Mouse (Mus musculus) frontal cortex, postnatal 25 days (tissue): Measurements from ENCODE around the gene Dbndd2.
A peak's percentile ranks its signal among the peaks of the same experiment; 100 is the strongest.

Experiments used
- DNase-seq, 2 experiments: peaks; one replicate each; pipeline ENCODE4 v3.0.0; 2022; ENCODE audit warnings: low spot score in 2 of 2

Dbndd2 gene

DNA sequence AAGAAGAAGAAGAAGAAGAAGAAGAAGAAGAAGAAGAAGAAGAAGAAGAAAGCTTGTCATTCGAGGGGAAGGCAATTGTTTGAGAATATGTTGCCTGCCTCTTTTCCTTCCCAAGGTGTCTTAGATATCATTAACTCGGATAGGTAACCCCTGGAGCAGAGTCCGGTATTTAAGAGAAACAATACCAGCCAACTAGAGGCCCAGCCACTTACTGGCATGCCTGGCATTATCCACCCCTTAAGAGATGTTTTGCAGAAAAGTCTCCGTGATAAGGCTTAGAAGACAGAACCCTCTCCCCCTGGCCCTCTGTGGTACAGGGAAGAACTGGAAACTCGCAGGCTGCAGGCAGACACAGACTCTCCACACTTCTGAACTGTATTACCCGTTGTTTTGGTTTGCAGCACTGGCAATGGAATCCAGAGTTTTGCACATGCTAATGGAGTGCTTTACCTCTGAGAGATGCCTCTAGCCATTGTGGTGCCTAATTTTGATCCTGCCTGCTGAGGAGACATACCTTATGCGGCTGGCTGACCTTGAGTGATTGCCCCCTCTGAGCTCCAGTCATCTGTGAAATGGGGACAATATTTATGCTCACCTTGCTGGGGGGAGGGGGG is 31.9 kb upstream of the Dbndd2 start:
- no peak for DNase-seq

DNA sequence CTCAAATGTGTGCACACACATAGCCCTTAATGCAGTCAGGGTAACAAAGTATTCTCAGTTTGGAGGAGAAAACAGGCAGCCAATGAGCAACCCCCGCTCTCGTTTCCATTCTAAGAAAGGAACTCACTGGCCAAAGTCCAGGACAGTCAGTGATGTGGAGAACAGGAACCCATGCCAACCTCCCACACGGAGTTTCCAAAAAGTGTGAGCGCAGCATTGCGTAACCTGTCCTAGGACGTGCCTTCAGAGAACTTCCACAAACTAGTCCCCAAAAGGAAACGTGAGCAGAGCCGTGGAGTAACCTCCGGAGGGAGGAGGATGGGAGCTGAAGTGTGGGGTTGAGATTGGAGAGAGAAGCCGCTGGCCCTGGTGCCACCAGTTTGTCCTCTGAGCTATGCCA is 31.1 kb upstream of the Dbndd2 start:
- peak; percentile 51 to 64 for DNase-seq

DNA sequence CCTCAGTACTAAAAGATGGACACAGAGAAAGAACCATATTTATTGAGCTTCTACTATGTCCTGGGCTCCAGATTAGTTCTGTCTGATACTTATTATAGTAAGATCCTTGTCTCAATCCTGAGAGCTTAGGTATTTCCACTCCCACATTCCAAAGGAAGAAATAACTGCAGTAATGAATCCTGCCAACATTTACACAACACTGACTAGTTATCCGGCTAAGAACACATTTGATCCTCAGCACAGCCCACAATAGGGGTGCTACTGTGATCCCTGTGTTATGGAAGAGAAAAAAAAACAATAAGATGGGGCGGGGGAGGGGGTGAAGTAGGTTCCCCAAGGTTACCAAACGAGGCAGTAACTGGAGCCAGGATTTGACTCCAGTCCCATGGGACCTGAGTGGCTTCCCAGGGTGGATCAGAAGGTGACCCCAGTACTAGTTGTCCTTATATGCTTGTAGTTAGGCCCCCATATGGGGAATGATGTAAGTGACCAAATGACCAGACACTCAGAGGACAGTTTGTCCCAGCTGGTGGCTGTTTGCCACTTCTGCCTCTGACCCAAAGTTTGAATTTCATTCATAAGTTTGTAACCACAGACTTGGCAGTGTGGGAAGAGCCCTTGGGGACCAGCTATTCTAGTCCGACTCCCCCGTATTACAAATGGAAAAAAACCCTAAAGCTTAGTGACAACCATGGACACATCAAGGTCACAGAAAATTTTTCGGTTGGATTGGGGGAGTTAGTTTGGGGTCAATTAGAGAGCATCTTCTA is 30.3 kb upstream of the Dbndd2 start:
- no peak for DNase-seq

DNA sequence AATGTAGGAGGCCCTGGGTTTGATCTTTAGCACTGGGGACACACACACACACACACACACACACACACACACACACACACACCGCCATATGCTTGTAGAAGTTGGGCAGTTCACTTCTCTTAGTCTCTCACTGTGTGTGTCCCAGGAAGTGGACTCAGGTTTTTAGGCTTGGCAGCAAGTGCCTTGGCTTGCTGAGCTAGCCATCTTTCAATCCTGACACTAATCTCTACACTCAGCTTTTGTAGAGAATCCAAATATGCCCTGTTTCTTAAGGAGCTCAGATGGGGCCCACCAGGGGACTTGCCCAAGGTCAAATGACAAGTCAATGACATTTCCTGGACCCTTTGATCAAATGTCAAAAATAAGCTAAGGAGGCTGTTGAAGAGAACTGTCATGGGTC is 29.5 kb upstream of the Dbndd2 start:
- no peak for DNase-seq

DNA sequence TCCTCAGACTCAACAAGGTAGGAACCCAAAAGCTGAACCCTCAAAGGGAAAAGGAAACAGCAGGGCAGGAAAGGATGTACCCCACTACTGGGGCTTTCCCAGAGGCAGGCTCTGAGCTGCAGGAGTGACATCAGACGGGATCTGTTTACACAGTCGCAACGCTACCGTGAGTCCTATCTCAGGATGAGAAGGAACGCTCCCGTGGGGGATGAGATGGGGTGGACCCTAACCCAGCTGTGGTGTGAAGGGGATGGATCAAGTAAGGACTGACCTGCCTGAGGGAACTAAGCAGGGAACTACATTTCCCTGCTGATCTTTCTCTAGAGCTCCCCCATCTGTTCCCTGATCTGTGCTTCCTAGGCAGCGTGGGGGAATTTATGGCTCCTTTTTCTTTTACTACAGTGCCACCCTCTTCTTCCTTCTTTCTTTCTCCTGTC is 29.0 kb upstream of the Dbndd2 start, which contains the start of gene Sys1:
TSS of gene Sys1 (plus strand) at position 101 of the 437 bp plus-strand sequence.
- DNase-seq: peak; percentile 13 to 24

DNA sequence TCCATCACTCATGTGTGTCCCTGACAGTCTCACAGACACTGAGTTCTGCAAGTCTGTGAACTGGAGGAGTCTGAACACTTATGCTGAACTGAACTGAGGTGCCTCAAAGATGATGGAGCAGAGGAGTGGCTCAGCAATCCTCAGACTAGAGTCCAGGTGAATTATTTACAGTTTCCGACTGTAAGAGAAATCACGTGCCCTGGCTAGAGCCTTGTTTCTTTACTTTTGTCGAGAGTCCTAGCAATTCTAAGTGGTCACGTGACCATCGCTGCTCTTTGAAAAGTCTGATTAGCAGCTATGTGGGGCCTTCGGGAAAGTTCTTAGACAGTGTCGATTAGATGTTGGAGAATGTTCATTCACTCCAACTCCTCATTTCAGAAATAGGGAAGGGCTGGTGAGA is 28.0 kb upstream of the Dbndd2 start:
- DNase-seq: no peak

DNA sequence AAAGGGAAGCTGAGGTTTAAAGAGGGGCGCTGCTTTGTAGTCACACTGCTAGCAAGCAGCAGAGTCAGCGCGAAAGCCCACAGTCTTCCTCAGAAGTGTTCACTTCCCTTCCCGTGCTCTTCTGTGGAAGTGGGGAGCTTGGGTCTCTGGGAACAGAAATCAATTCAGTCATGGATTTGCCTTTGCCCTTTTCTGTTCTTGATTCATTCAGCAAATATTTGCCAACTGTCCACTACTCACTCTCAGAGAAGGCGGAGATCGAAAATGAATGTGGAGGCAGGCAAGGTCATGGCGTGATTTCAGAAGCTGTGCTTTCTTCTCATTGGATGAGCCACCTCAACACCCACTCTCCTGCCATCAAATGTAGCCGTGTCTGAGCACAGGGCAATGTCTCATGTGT is 27.4 kb upstream of the Dbndd2 start:
- no peak for DNase-seq

DNA sequence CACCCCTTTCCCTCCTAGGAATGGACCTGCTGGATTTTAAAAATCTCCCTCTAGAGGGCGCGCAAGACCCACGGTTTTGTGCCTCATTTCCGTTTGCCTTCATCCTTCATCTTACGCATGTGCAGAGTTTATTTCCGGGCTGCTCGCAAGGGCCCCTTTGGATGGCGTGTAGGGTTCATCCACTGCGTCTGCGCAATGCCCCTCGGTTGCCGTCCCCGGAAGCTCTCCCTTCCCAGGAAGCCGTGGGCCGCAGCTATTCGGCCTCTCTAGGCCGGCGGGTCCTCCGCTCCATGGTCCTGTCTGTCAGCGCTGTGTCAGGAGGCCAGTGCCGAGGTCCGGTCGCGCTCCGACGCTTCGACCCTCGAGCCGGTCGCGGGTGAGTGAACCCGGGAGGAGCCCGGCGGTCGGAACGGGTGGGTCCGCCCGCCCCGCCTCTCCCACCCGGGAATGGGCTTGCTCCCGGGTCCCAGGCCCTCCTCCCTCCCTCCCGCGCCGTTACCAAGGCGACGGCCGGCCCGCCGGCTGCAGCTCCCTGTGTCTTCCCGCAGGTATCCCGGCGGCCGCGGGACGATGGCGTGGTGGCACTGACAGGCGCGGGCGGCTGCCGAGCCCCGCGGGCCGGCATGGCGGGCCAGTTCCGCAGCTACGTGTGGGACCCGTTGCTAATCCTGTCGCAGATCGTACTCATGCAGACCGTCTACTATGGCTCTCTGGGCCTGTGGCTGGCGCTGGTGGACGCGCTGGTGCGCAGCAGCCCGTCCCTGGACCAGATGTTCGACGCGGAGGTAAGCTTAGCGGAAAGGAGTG is 25.0 kb upstream of the Dbndd2 start, which contains the start of gene Gm20458:
TSS of gene Gm20458 (plus strand) at position 223 of the 807 bp plus-strand sequence.
- DNase-seq: peak; percentile 89 to 93

DNA sequence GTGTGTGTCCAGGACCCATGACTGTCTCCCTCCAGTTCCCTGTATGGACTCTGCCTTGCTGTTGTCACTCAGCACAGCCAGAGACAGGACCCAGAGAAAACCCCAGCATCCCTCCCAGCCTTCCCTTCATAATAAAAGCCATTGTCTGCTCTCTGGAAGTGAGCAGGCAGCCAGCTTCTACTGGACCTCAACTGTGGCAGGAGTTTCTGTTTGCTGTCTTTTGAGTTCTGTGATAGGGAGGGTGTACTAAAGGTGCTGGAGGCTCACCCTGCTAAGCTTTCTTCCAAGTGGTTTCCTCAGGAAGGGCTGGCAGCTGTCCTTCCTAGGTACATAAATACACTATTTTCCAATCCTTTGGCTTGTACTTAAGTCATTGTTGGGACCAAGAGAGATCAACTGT is 20.7 kb upstream of the Dbndd2 start:
- DNase-seq: no peak

DNA sequence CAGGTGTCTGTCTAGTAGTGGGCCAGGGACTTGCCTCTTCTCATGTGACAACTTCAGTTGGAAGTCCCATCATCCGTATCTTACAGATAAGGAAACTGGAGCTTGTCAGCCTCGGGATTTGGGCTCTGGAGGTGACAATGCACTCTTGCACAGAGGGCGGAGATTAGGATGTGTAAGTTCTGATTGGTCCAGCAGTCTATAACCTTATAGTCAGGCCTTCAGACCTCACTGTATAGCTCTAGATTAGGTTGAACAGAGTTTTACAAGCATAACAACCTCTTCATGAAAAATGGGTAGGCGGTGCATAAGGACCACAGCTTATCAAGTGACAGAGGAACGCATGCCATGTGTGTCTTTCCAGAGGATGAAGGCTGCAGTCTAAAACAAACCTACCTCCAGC is 19.1 kb upstream of the Dbndd2 start:
- no peak for DNase-seq

DNA sequence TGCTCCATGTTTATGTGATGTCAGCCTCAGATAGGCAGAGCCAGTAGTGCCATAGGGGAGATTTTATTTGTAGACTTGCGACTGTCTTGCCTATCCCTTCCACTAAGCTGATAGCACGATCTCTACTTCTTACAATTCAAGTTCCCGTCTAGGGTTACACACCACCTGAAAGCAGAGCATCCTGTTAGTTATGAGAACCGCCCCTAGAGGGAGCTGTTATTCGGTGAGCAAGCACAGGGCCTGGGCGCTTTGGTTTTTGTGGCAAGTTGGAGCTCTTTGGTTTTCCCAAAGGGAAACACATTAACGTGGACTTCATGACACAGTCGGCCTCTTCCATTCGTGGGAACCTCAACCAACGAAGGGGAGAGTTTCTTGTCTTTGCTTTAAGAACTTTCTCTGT is 15.7 kb upstream of the Dbndd2 start:
- peak in 1 of 2 experiments; percentile 55 for DNase-seq

DNA sequence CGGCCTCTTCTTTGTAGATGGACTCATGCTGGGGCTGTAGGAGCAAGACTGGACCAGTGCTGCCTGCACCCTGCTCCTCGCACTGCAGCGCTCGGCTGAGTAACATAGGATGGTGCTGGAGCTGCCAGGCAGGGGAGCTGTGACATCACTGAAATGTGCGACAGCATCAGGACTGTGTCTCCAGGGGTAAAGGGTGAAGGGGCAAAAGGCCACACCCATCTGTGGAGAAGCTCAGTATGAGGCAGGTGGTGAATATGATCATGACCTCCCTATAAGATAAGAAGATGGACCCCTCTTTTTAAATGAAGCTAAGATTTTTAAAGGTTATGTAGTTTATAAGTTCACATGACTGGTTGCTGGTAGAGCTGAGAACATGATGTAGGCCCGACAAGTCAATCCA is 12.3 kb upstream of the Dbndd2 start, which contains the start of gene Trp53tg5:
TSS of gene Trp53tg5 (minus strand) at position 101 of the 400 bp plus-strand sequence.
- DNase-seq: no peak

DNA sequence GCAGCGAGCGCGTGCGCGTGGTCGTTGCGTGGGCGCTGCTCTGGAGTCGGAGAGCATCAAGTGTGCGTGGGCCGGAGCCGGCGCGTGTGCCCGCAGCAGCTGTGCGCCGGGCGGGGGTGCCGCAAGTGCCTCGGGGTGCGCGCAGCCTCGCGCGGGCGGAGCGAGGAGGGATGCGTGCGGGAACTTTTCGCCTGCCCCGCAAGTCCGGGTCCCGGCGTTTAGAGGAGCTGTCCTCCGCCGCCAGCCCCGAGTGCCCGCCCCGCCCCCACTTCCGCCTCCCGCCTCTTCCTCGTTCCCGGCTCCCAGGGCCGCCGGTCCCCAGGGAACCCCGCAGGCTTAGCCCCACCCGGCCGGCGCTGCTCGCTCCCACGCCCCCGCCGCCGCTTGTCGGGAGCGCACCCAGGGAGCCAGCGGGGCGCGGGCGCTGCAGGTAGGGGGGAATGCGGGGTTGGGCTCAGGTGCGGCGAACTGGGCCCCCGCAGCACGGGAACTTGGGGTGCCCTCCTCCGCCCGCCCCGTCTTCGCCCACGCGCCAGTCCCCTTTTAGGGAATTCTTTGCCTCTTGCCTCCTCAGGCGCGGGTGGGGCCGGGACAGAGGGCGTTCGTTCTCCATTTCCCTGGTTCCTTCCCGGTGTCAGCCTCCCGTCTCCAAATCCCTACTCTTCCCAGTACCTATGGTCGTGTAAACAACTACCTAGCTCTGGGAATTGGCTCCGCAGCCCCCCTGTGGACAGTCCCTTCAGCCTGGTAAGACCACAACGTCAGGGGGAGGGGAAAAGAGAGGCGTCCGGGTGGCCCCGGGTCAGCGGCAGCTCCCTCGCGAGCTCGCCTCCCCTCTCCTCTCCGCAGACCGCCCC is 580 bp downstream of the Dbndd2 start:
- DNase-seq: peak; percentile 43 to 60

DNA sequence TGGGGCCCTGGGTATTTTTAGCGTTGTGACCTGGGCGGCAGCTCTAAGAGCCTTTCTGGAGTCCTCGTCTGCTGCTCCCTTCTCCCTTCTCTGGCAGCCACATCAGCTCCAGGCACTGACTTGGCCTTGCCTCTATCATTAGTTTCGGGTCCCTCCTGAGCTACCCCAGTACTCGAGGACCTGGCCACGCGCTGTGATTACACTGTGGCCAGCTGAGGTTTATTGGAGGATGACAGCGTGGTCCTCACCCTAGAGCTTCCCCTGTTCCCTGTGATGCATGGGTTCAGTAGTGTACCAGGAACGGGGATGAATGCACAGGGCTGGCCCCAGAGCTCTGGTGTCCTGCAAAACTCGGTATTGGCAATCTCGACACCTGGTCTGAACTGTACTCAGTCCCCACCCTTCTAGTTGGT is 1.2 kb downstream of the Dbndd2 start:
- no peak for DNase-seq

DNA sequence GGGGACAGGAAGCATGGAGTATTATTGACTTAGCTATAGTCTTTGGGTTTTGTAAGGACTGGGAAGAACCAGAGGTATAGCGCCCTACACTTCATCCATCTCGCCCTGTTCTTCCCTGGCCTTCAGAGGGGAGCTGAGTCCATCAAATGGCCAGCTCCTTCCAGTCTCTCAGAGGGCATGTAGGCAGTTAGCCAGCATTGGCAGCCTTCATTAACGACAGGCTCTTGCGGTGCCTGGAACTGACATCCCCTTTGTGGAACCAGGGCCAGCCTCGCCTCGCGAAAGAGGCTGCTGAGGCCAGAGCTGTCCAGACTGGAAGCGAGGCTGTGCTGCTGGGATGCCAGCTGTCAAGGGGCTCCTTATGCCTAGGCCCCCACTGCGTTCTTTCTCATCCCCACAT is 1.9 kb downstream of the Dbndd2 start:
- DNase-seq: peak in 1 of 2 experiments; percentile 27

DNA sequence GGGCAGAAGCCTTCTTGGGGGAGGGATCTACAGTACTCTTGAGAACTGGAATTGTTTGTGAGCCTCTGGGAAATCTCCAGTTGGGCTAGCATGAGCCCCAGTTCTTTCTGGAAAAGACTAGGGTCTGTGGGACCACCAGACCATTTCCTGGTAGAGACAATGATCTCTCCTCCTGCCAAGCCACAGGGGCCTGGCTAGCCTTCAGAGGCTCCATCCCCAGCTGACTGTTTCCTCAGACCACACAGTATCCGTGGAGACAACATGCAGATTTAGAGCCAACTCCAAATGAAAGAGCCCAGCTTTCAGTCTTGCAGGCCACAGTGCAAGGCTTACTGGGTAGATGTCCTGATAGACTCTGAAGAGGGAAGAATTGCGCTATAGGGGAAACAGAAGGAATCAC is 8.2 kb downstream of the Dbndd2 start:
- DNase-seq: no peak

DNA sequence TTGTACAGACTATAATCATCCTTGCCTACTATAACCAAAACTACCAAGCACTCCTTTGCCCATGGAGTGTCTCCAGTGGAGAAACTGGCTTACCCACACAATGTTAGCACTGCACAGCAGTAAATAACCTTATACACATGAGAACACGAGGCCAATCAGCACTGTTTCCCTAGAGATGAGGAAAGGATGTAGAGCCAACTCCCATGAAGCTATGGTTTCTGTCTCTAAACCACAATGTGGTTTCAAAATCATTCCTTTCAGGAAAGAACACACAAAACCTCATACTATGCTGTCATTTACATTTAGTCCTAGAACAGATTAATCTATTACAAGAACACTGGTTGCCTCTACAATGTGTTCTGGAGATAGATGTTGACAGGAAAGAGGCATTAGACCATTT is 10.4 kb downstream of the Dbndd2 start:
- no peak for DNase-seq

DNA sequence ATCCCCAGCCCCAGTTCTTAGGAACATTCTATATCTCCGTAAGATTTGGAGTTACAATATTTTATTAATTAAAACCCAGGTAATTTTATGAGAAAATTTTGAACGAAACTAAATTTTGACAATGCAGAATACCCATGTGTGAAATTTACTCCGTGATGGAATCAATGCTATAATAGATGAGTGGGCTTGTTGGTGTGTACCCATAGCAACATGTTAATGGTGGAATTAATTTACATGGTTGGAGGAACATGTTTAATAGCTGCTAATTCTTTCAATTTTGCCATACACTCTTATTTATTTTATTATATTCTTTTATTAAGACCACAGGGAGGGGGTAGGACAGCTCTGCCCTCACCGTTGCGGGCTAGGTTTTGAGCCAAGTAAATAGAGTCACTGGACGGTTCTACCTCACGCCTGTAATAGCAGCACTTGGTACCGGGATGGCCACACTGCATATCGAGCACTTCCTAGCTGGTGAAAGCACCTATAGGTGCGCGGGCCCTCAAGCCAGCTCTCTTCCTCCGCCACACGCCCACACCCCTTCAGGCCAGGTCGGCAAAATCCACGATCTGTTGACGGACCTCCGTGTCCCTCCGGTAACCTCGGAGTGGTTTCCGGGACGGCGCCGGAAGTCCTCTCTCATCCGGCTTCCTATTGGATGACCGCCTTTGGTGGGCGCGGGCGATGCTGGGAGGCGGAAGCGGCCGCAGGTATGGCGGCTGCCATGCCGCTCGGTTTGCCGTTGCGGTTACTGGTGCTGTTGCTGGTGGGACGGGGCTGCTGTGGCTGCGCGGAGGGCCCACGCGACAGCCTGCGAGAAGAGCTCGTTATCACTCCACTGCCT is 11.2 kb downstream of the Dbndd2 start, which contains the start of gene Pigt:
TSS of gene Pigt (plus strand) at position 674 of the 844 bp plus-strand sequence.
- DNase-seq: peak; percentile 66 to 80

DNA sequence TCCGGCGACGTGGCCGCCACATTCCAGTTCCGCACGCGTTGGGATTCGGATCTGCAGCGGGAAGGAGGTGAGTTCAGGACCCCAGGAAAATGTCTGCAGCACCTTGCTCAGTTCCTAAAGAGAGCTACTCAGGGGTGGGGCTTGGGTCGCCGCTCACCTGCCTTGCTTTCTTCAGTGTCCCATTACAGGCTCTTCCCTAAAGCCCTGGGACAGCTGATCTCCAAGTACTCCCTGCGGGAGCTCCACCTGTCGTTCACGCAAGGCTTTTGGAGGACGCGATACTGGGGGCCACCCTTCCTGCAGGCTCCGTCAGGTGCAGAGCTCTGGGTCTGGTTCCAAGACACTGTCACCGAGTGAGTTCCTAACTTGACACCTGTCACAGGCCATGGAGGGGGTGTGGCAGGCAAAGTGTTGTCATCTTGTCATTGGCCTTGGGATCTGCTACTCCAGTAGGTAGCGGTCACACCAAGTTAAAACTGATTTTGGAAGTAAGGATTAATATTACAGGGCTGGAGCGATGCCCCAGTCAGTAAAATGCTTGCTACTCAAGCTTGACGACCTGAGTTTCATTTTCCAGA is 11.9 kb downstream of the Dbndd2 start:
- DNase-seq: no peak

DNA sequence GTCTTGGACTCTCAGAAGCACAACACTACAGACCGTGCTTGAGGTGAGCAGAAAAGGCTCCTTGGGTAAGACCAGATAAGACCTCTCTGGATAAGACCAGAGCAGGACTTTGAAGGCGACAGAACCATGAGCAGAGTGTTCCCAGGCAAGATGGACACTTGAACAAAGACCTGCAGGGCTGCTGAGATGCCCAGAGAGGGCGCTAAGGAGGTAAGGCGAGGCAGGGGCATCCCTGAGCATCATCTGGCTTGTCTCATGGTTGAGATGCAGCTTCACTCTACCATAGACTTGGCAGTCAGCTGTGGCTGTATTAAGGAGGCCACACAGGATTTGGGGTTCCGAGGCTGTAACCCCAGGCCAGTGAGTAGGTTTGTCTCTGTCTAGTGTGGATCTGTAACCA is 13.4 kb downstream of the Dbndd2 start:
- DNase-seq: no peak
